Mouse (Mus musculus): ENCODE results near the gene Map3k11.

GRCm38 (mm10) chr19:5750951-5751350 is 62.4 kb downstream of the Map3k11 start:
- TF ChIP-seq EP300 (IDR thresholded peaks at IDR 0.05) (no peak), CTCF (IDR thresholded peaks at IDR 0.05) (no peak)

All from lung, postnatal 0 days (tissue).